Mouse (Mus musculus) embryonic stem cell, embryonic (primary cell): ENCODE measurements around the gene Il21.

ENCODE experiments used
- CTCF ChIA-PET, 4 experiments: fragments of 300-600 bp in 2 of 4; fragments of 350-600 bp in 2 of 4; sonication (Branson Sonifier 250); formaldehyde crosslinking; loops; one replicate each; lab custom pipeline; 2022; ENCODE audit warnings: inconsistent platforms in 2 of 4; lab: Charles Lee
- POLR2A ChIA-PET, 4 experiments: fragments of 300-600 bp in 2 of 4; fragments of 350-600 bp in 2 of 4; sonication (Branson Sonifier 250); formaldehyde crosslinking; loops; one replicate each; lab custom pipeline; 2022; ENCODE audit warnings: antibody characterized with exemption in 4 of 4, inconsistent platforms in 1 of 4; lab: Charles Lee

Il21 gene

GRCm38 (mm10) chr3:37203984-37204428 is 28.4 kb downstream of the Il21 start:
- POLR2A ChIA-PET, result interaction anchor here in 2 of 4 experiments (0.6 to 1.5 kb wide), 4 partner anchors 11 to 632 kb away, joined by 3 to 6 read pairs (median 3); partner anchors contain the start of genes Ccna2 (in 1 of the 2), Nudt6 (in 1 of the 2) and Spata5 (in 1 of the 2)
- CTCF ChIA-PET, result interaction anchor here (0.5 to 2.3 kb wide), 85 partner anchors 9 to 1046 kb away, joined by 3 to 16 read pairs (median 4); partner anchors contain the start of genes Trpc3 (in 2 of the 4), Adad1 (in 1 of the 4) and Ccna2 (in 1 of the 4)

- CTCF ChIA-PET, result interaction anchor here in 3 of 4 experiments (1.4 to 2.3 kb wide), 5 partner anchors 16 to 362 kb away, joined by 4 to 16 read pairs (median 7); no protein-coding TSS in a partner anchor
- POLR2A ChIA-PET, result no interaction called here
These were observed 29.6 kb downstream of the Il21 start for GRCm38 (mm10) chr3:37202856-37203255.

- ChIA-PET CTCF (interaction anchor here in 1 of 4 experiments (1.1 to 1.8 kb wide), 2 partner anchors 18 to 21 kb away, joined by 3 to 5 read pairs; no protein-coding TSS in a partner anchor), POLR2A (no interaction called here)
These were observed 31.1 kb downstream of the Il21 start for GRCm38 (mm10) chr3:37201122-37201916.

GRCm38 (mm10) chr3:37198302-37198701 is 34.1 kb downstream of the Il21 start:
- CTCF ChIA-PET, result no interaction called here
- POLR2A ChIA-PET, result no interaction called here

- CTCF ChIA-PET, result interaction anchor here in 3 of 4 experiments (0.6 to 2.6 kb wide), 4 partner anchors 9 to 400 kb away, joined by 3 to 11 read pairs (median 4); no protein-coding TSS in a partner anchor
- POLR2A ChIA-PET, result no interaction called here
These were observed 40.5 kb downstream of the Il21 start for GRCm38 (mm10) chr3:37191953-37192352.

GRCm38 (mm10) chr3:37185534-37185933 is 46.9 kb downstream of the Il21 start:
- ChIA-PET CTCF (interaction anchor here in 1 of 4 experiments (3.5 kb wide), 1 partner anchor 18 kb away, joined by 12 read pairs; no protein-coding TSS in a partner anchor), POLR2A (interaction anchor here in 2 of 4 experiments (0.6 to 0.7 kb wide), 2 partner anchors 124 to 1157 kb away, joined by 3 read pairs; no protein-coding TSS in a partner anchor)

- ChIA-PET POLR2A (no interaction called here), CTCF (interaction anchor here (0.6 to 2.3 kb wide), 13 partner anchors 9 to 960 kb away, joined by 3 to 8 read pairs (median 3); no protein-coding TSS in a partner anchor)
These were observed 49.8 kb downstream of the Il21 start for GRCm38 (mm10) chr3:37182415-37183269.

- POLR2A ChIA-PET, result no interaction called here
- CTCF ChIA-PET, result interaction anchor here in 3 of 4 experiments (0.6 to 2.7 kb wide), 7 partner anchors 23 to 899 kb away, joined by 3 to 14 read pairs (median 4); partner anchors contain the start of gene Ccna2 (in 1 of the 3)
These were observed 51.4 kb downstream of the Il21 start for GRCm38 (mm10) chr3:37181041-37181440.

DNA sequence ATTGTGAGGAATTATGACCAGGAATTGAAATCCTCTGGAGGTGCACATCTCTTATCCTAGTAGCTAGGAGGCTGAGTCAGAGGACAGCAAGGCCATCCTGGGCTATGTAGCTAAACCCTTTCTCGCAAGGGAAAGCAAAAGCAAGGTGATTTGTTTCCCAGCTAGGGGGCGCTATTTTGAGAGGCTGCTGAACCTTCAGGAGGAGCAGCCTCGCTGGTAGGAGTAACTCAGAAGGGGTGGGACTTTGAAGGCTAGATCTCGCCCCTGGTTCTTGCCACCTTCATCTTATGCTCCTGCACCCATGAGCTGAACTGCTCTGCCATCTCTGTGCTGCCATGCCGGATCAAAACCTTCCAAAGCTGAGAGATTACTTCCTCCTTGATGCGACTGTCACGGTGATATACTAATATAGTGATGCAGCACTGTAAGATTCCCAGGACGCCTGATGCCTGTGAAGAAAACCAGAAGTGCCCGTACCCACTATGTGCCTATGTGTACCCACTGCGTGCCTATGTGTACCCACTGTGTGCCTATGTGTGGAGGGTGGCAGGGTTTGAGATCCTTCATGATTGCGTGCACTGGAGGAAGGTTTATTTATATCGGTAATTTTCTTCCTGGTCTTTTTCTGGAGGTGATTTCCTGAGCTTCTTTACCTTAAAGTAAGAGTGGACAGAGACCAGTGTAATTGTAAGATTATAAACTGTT is 52.2 kb downstream of the Il21 start:
- ChIA-PET CTCF (interaction anchor here in 3 of 4 experiments (0.8 to 2.7 kb wide), 12 partner anchors 11 to 391 kb away, joined by 3 to 14 read pairs (median 4); no protein-coding TSS in a partner anchor), POLR2A (interaction anchor here in 1 of 4 experiments (0.6 kb wide), 1 partner anchor 497 kb away, joined by 4 read pairs; no protein-coding TSS in a partner anchor)

GRCm38 (mm10) chr3:37179472-37179871 is 53.0 kb downstream of the Il21 start:
- CTCF ChIA-PET, result interaction anchor here in 3 of 4 experiments (0.8 to 2.7 kb wide), 14 partner anchors 10 to 390 kb away, joined by 3 to 14 read pairs (median 4); no protein-coding TSS in a partner anchor
- POLR2A ChIA-PET, result no interaction called here

DNA sequence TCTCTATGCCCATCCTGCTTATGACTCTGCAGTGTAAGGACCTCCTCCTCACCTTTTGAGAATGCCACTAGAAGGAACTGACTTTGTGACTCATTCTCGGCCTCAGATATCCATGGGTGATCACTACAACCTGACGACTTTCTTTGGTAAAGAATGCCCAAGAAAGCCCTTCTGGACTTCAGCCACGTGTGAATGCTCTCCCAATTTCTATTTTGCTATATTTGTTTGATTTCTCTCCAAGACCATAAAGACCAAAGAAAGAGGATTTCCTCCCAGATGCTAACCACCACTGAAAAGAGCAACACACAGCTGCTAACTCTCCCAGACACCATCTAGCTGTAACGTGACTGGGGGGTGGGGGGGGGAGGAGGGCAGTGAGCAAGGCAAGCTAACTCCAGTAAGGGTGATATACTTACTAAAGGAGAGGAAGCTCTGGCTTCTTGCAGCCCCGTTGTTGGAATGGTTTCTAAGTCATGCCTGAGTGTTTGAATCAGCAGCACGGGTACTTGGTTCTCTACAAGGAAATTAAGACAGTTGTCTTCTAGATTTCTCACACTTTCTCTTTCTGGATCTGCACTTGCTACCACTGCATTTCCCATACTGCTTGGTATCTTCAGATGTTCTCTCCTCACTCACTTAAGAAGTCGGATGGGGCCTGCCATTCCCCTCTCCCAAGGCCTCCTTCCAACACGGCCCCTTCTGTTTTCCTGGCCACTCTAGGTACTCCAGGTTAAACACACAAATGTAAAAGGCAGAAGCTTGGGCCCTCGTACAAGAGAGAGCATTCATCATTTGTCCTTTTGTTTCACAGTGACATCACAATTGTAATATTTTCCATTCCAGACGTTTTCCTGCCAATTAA is 57.5 kb downstream of the Il21 start:
- POLR2A ChIA-PET, result no interaction called here
- CTCF ChIA-PET, result no interaction called here

DNA sequence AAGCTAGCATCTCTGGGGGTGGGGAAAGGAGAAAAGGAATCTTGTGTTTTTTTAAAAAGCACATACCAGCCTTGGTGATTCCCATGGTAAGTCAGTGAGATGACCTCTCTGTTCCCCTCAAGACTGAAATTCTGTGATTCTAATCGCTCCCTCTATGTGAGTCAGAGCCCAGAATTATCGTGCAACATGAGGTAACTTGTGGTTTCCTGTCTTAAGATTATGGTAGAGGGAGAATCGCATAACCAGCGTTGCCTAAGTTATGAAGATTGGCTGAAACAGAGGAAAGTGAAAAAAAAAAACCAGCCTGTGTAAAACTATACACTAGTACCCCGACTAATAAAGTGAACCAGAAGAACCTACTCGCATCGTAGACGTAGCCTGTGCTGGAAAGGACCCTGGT is 59.2 kb downstream of the Il21 start:
- ChIA-PET POLR2A (no interaction called here), CTCF (interaction anchor here in 1 of 4 experiments (0.7 kb wide), 1 partner anchor 8 kb away, joined by 3 read pairs; no protein-coding TSS in a partner anchor)
